Mouse (Mus musculus): ENCODE results near the gene Ifngr1.

- TF ChIP-seq CTCF (IDR thresholded peaks at IDR 0.05; ENCODE audit: insufficient read depth, low read length) (no peak), POLR2A (IDR thresholded peaks at IDR 0.05; ENCODE audit: borderline replicate concordance, extremely low read depth, low read depth, low read length) (no peak)
Measured at GRCm38 (mm10) chr10:19570288-19570687, 21.5 kb upstream of the Ifngr1 start.

Measured in lung, adult 2 months (tissue).